In the genomic region with DNA sequence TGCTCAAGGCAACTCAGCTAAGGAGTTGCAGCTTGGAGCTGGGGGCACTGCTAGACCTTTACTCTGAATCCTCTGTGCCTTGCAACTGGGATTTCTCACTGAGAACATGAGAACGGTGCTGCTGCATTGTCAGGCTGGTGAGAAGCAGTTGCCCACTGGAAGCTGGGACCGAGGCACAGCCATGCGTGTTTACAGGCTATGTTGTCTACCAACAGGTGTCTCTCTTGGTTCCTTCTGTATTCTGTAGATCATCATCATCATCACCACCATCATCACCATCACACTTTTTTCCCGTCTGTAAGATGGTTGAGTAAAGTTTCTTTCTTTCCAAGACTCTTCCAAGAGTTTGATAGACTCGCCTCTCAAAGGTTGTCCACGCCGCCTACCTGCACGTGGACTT, we compare ENCODE assay signal across 7 mouse cellular contexts. TPM values are rescaled to one million over a fixed set of nuclear protein-coding genes. Genes with fewer than 3 reads are reported as not detected.
DNase-seq lines count a peak whose midpoint lies in the region; ATAC-seq lines count a peak whose summit lies in the region.

Oaz2 (plus strand) TSS at position 301 of the 400 bp plus-strand sequence.

- no peak within 1 kb of the TSS for H3K27ac ChIP-seq in forebrain, embryonic 13.5 days
- H3K27ac ChIP-seq in hindbrain, embryonic 11.5 days (ENCODE audit: low read depth, low read length), result no peak within 1 kb of the TSS
- no peak within 1 kb of the TSS for H3K27ac ChIP-seq in liver, embryonic 13.5 days

- no peaks in the 10 kb centered on the region for H3K27me3 ChIP-seq in forebrain, embryonic 13.5 days
- H3K27me3 ChIP-seq in hindbrain, embryonic 11.5 days (ENCODE audit: control insufficient read depth, insufficient read depth, low read length), result no peaks in the 10 kb centered on the region
- no peaks in the 10 kb centered on the region for H3K27me3 ChIP-seq in liver, embryonic 13.5 days

- H3K4me3 ChIP-seq in forebrain, embryonic 13.5 days, result no peak within 1 kb of the TSS
- H3K4me3 ChIP-seq in hindbrain, embryonic 11.5 days (ENCODE audit: low read depth, low read length), result no peak within 1 kb of the TSS
- H3K4me3 ChIP-seq in liver, embryonic 13.5 days (replicated peaks), result no peak within 1 kb of the TSS

- no peaks in the 10 kb centered on the region for H3K36me3 ChIP-seq in forebrain, embryonic 13.5 days (ENCODE audit: poor library complexity, severe bottlenecking)
- H3K36me3 ChIP-seq in hindbrain, embryonic 11.5 days (ENCODE audit: control insufficient read depth, insufficient read depth, low read length), result no peaks in the 10 kb centered on the region
- H3K36me3 ChIP-seq in liver, embryonic 13.5 days, result no peaks in the 10 kb centered on the region

- 96% methylated on average over 8 of the region's 8 CpGs for WGBS in forebrain, embryonic 13.5 days
- WGBS in hindbrain, embryonic 11.5 days, result 94% methylated on average over 8 of the region's 8 CpGs
- 76% methylated on average over 8 of the region's 8 CpGs for WGBS in liver, embryonic 13.5 days (ENCODE audit: insufficient replicate concordance)

- no peak within 1 kb of the TSS for H3K4me2 ChIP-seq in forebrain, embryonic 13.5 days
- H3K4me2 ChIP-seq in hindbrain, embryonic 11.5 days (replicated peaks; ENCODE audit: low read depth, low read length), result no peak within 1 kb of the TSS
- no peak within 1 kb of the TSS for H3K4me2 ChIP-seq in liver, embryonic 13.5 days

- no peak for ATAC-seq in forebrain, embryonic 13.5 days
- ATAC-seq in hindbrain, embryonic 11.5 days (ENCODE audit: low FRiP score), result no peak
- ATAC-seq in liver, embryonic 13.5 days (ENCODE audit: low read depth), result no peak

- DNase-seq in thymus, postnatal 0 days (ENCODE audit: low spot score), result no peak
- DNase-seq in thymus, adult 18-20 months, result no peak
- no peak for DNase-seq in hindbrain, embryonic 11.5 days (ENCODE audit: low spot score)
- DNase-seq in liver, embryonic 13.5 days, result no peak
- DNase-seq in embryo, embryonic 11 days, result no peak
- DNase-seq in testis, postnatal 14 days (ENCODE audit: low spot score), result no peak

- no peak within 1 kb of the TSS for H3K9ac ChIP-seq in forebrain, embryonic 13.5 days
- H3K9ac ChIP-seq in hindbrain, embryonic 11.5 days (ENCODE audit: low read depth, low read length), result no peak within 1 kb of the TSS
- H3K9ac ChIP-seq in liver, embryonic 13.5 days, result no peak within 1 kb of the TSS

- no peaks in the 10 kb centered on the region for H3K4me1 ChIP-seq in forebrain, embryonic 13.5 days
- H3K4me1 ChIP-seq in hindbrain, embryonic 11.5 days (replicated peaks; ENCODE audit: control insufficient read depth, insufficient read depth, low read length), result no peaks in the 10 kb centered on the region
- peaks cover 14% of the 10 kb centered on the region for H3K4me1 ChIP-seq in liver, embryonic 13.5 days (replicated peaks)

- no peaks in the 10 kb centered on the region for H3K9me3 ChIP-seq in forebrain, embryonic 13.5 days (replicated peaks)
- H3K9me3 ChIP-seq in hindbrain, embryonic 11.5 days (ENCODE audit: control insufficient read depth, low read length), result no peaks in the 10 kb centered on the region
- no peaks in the 10 kb centered on the region for H3K9me3 ChIP-seq in liver, embryonic 13.5 days (replicated peaks)

RNA-seq across cellular contexts. Expression of gene Oaz2, which starts in this region (rescaled TPM):
- polyA plus RNA-seq in thymus, postnatal 0 days (2015; fragmentation: Nextera tagmentation; extraction: Ambion mirVana), result 113 and 118 TPM in 2 replicates
- 273 and 289 TPM in 2 replicates for polyA plus RNA-seq in forebrain, embryonic 13.5 days (2015; fragmentation: Nextera tagmentation; extraction: Ambion mirVana)
- 204 and 224 TPM in 2 replicates for polyA plus RNA-seq in hindbrain, embryonic 11.5 days (2014; fragmentation: Nextera tagmentation; extraction: Ambion mirVana)
- polyA plus RNA-seq in liver, embryonic 13.5 days (2015; fragmentation: Nextera tagmentation; extraction: Ambion mirVana), result 49.6 and 54.3 TPM in 2 replicates
